Mouse (Mus musculus): ENCODE measurements around the gene Psg20.
"Not testable (repeated sequence)": the region's sequence is repeated elsewhere in the genome, so short reads cannot be mapped to it uniquely, and the experiment has no call there.

GRCm38 (mm10) chr7:18626921-18627320 is 59.1 kb downstream of the Psg20 start:
- not testable (repeated sequence) for TF ChIP-seq CTCF (IDR thresholded peaks at IDR 0.05; ENCODE audit: control insufficient read depth, insufficient read depth, insufficient replicate concordance, low read depth, low read length); POLR2A (IDR thresholded peaks at IDR 0.05; ENCODE audit: control insufficient read depth, low read depth, low read length)
